Mouse (Mus musculus): ENCODE results near the gene Leng8.

DNA sequence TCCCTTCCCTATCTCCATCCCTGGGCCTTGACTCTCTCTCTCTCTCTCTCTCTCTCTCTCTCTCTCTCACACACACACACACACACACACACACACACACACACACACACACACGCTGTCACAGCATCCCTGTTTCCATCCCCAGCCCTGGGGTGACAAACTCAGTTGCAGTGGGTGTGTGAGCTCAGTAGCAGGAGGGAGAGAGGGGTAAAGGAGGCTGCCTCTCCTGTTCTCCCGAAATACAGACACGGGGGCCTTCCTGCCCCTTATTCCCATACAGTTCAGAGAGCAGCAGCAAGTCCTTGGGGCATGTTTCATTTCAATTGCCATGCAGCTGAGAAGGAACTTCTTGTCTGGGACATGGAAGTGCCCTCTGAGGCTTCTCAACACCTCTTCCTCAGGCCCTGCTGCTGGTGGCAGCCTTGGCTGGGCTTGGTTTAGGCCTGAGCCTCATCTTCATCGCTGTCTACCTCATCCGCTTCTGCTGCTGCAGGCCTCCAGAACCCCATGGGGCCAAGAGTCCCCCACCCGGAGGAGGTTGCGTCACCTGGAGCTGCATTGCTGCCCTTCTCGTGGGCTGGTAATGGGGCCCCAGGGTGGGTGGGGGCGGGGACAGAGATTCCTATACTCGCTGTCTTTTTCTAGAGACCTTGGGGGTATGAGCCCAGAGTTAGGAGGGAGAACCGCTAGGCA, 14.6 kb upstream of the Leng8 start:
- TF ChIP-seq ZNF384 (IDR thresholded peaks at IDR 0.05; ENCODE audit: low read depth, low read length) (no peak), HCFC1 (IDR thresholded peaks at IDR 0.05; ENCODE audit: borderline replicate concordance, insufficient read depth, low read length) (no peak)

Data from ES-E14 (cell line).